ENCODE assay signal across 14 mouse cellular contexts in the genomic region with DNA sequence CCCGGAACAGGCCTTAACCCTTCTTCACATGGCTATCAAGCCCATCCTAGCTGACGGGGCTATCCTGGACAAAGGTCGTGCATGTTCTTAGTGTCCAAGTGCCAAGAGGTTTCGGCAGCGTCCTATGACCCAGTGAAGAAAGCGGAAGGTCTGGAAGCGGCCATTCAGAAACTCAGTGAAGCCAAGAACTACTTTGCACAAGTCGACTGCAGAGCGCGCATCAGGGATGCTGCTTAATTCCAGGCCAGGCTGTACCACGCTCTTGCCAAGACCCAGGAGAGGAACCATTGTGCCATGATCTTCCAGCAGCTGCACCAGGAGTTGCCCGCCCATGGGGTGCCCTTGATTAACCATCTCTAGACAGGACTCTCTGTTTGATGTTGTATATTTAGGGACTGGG. TPM values are rescaled to one million over a fixed set of nuclear protein-coding genes. Genes with fewer than 3 reads are reported as not detected.
DNase-seq lines count a peak whose midpoint lies in the region.
"Had no signal": no experiment of that assay in that cellular context is flagged by ENCODE, and none has a peak within 500 bp of the region (broad histone marks: within the 10 kb centered on the region; RNA-seq: fewer than 3 reads in every experiment).

No protein-coding gene starts in this region.

- peak; percentile 1 for DNase-seq in ES-CJ7 (ENCODE audit: low read depth, low spot score)
- peak; percentile 1 for DNase-seq in adrenal gland, postnatal 25 days
- DNase-seq in cerebellum, postnatal 14 days = peak; percentile 27 to 28
- DNase-seq in gastrocnemius, postnatal 25 days = peak; percentile 4
- peak; percentile 4 for DNase-seq in kidney, postnatal 10 days
- peak; percentile 1 for DNase-seq in lung, postnatal 10 days
- peak; percentile 1 for DNase-seq in right cerebral cortex, postnatal 4 days
- DNase-seq in thymus, postnatal 25 days = peak; percentile 1

RNA-seq across cellular contexts. Expression of a gene that starts 10.6 kb away (rescaled TPM):
- not detected in 2 replicates for total RNA-seq in adrenal gland, postnatal 25 days (2021)
- total RNA-seq in gastrocnemius, postnatal 25 days (2021) = not detected
- total RNA-seq: adrenal gland, postnatal 4 days; G1E; gastrocnemius, postnatal 36 days; heart, adult 2 months; left cerebral cortex, postnatal 10 days had no signal

RNA-seq across cellular contexts. Expression of a gene that starts 44.8 kb away (rescaled TPM):
- not detected in 2 replicates for total RNA-seq in adrenal gland, postnatal 25 days (2021)
- total RNA-seq in gastrocnemius, postnatal 25 days (2021) = not detected
- total RNA-seq: adrenal gland, postnatal 4 days; G1E; gastrocnemius, postnatal 36 days; heart, adult 2 months; hematopoietic stem cell, adult 5-6 weeks; left cerebral cortex, postnatal 10 days had no signal

Comparison
In these comparisons a context has a peak if more than half of its experiments do, and no peak if none do; other contexts are left out.
1. Peak in every context shown above with its lines: DNase-seq.